Mouse (Mus musculus): Measurements from ENCODE around the gene Gm28053. TPM values are rescaled to one million over a fixed set of nuclear protein-coding genes. Genes with fewer than 3 reads are reported as not detected.
"Not testable (repeated sequence)": the region's sequence is repeated elsewhere in the genome, so short reads cannot be mapped to it uniquely, and the experiment has no call there.

Gene Gm28053
- total RNA-seq (2021): 1 to 10 TPM; 7.1 to 7.2 TPM

GRCm38 (mm10) chr6:48718455-48718854, at the start of gene Gm28053, which contains the start of gene Gimap7:
Gm28053 (plus strand) TSS chr6:48718607.
Gimap7 (plus strand) TSS chr6:48718621.
- no peak for DNase-seq

GRCm38 (mm10) chr6:48669446-48669969, 48.9 kb upstream of the Gm28053 start:
- DNase-seq: no peak

- no peak for DNase-seq
Measured at GRCm38 (mm10) chr6:48674291-48675058, 43.9 kb upstream of the Gm28053 start.

DNA sequence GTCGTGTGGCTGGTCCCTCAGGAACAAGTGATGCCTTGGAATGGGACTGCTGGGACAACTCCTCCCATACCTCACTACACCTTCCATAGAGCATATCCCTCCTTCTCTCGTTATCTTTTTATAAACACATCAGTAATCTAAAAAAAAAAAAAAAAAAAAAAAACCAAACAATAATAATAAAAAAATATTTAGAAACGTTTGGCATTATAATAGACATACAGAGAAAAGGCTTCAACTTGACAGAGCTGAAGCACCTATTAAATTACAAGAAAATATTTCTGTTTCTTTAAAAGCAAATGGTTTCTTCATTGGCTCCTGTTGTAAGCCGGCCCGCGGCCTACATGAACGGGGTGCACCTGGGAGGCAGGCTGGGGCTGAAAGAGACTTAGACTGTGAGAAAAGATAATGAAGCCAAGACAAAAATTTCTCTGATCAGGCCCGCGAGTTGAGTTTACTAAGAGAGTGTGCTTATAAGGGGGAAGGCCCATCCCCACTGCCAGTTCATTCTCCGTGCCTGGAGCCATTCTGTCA, 42.9 kb upstream of the Gm28053 start:
- no peak for DNase-seq

GRCm38 (mm10) chr6:48675931-48676859, 42.2 kb upstream of the Gm28053 start, which contains the start of gene Gimap9:
Gimap9 (plus strand) TSS chr6:48676129.
- peak; percentile 22 for DNase-seq

GRCm38 (mm10) chr6:48676860-48677415, 41.5 kb upstream of the Gm28053 start:
- no peak for DNase-seq

DNA sequence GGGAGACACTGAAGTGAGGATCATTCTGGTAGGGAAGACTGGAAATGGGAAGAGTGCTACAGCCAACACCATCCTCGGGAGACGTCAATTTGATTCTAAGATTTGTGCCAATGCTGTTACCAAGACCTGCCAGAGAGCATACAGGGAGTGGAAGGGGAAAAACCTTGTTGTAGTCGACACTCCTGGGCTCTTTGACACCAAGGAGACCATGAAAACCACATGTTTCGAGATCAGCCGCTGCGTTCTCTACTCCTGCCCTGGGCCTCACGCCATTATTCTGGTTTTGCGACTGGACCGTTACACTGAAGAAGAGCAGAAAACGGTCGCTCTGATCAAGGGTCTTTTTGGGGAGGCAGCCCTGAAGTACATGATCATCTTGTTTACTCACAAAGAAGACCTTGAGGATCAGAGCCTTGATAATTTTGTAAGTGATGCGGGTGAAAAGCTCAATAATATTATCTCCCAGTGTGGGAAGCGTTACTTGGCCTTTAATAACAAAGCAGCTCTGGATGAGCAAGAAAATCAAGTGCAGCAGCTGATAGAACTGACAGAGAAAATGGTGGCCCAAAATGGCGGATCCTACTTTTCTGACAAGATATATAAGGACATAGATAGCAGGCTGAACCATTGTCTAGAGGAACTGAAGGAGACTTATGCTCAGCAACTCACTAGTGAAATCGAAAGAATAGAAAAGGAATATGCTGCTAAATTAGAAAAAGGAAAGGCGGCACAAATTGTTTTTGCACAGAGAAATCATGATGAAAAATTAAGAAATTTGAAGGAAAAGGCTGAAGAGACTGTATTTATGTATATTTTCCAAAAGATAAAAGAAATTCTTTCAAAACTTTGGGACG, 40.7 kb upstream of the Gm28053 start:
- no peak for DNase-seq

DNA sequence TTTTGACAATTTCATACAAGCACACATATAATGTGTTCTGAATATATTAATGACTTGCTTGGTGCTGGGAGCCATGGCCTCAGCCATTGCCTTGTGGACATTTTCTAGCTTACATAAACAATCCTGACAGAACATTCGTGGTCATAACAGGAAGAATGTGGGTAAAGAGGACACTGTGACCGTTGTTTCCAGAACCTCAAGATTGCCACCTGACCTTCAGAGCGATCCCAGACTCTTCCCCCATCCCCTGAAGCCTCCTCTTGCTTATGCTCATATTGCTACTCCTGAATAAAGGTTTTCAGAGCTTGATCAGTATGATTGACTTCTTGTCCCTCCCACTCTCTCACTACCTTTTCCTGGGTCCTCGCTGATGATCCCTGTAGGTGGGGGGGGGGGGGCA, 40.0 kb upstream of the Gm28053 start:
- DNase-seq: no peak

DNA sequence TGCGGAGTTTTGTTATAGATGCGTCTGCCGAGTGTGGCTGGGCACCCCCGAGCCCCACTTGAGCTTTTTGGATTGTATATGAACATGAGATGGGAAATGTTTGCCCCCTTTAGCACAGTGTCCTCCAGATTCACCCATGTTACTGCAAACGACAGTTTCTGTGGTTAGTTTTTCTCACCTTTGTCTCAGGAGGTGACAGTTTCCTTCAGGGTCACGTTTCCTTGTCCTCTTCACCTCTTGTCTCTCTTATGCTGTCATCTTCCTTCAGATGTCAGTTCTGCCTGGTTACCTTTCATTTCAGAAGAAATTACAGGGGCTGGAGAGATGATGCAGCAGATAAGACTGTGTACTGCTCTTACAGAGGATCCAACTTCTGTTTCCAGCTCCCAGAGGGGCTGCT, 38.7 kb upstream of the Gm28053 start:
- DNase-seq: no peak

DNA sequence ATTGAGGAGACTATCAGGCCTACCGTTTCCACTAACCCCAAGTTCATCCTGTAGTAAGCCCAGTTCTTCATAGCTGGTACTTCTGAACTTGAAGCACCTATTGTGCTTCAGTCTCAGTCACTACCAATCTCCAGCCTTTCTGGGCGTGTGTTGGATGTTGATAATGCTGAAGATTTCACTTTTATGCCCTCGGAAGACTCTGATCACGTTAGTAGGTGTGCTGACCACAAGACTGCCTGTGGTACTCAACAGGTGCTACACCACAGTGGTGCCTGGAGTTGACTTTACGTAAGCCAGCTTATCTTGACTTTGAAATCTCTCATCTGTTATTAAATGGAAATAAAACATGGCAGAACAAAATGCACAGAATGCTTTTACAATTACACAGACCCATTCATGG, 38.0 kb upstream of the Gm28053 start:
- DNase-seq: no peak

DNA sequence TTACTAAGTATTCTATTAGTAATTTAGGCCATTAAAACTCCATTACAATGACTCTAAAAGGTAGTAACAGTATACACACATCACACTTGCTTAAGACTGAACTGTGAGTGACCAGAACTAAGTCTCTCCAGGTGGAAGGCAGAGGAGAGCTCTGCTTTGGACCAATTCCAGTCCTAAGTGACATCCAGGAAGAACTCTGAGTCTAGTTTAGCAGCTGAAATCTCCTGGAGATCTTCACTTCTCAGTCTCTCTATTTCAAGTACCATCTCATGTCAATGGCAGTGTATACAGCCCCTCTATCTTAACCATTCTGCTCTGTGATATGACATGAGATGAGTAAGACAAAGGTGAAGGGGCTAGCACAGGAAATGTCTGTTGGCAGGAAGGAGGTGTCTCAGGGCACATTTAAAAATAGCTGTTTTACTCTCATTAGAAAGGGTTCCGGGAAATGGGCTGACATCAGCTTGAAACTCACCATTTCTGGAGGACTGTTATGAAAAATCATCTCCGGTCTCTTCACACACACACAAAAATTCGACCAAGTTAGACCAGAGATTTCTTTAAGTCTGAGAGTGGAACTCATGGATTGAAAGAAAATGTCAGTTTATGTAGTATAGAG, 36.8 kb upstream of the Gm28053 start:
- no peak for DNase-seq

DNA sequence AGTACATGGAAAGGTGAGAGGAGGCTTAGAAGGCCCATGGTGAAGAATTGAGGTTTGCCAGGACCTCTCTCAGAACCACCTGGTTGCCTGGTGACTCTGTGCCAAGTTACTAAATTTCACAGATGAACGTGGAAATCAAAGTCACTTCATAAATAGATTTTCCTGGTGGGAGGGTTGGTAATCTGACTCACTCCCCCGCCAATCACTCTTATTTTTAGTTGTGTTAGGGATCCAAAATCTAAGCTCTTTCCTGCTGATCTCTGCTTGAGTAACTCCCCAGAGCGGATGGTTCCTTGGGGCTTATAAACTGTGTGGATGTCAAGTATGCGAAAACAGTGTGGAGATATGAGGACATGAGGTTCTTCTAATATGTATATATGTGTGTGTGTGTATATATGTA, 36.1 kb upstream of the Gm28053 start:
- no peak for DNase-seq

- not testable (repeated sequence) for DNase-seq
Measured at GRCm38 (mm10) chr6:48683263-48683821, 35.1 kb upstream of the Gm28053 start.

GRCm38 (mm10) chr6:48684319-48684718, 34.1 kb upstream of the Gm28053 start, which contains the start of gene Gimap4:
Gimap4 (plus strand) TSS chr6:48684549.
- DNase-seq: no peak

GRCm38 (mm10) chr6:48684806-48685205, 33.6 kb upstream of the Gm28053 start:
- peak; percentile 34 for DNase-seq

DNA sequence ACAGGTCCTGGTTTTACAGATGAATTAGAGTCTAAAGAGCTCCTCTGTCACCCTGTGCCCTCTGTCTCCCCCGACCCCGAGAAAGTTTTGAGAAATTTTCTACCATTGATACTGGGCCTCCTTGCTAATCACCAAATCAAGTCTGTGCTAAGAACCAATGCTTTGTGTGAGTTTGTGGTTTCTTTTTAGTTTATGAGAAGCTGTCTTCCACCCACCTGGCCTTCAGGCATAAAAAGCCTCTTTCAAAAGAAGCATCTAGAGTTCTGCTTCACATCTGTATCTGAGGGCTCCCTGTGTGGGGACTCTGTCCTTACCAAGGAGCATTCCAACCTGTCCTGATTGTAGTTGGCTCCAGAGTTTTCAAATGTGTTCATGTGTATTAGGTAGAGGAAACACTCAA, 33.2 kb upstream of the Gm28053 start:
- no peak for DNase-seq

GRCm38 (mm10) chr6:48685694-48686665, 32.4 kb upstream of the Gm28053 start:
- DNase-seq: no peak

GRCm38 (mm10) chr6:48687077-48687476, 31.3 kb upstream of the Gm28053 start:
- no peak for DNase-seq

GRCm38 (mm10) chr6:48689320-48689719, 29.1 kb upstream of the Gm28053 start:
- no peak for DNase-seq
